Mouse (Mus musculus): ENCODE measurements around the gene H3f3b. TPM values are rescaled to one million over a fixed set of nuclear protein-coding genes. Genes with fewer than 3 reads are reported as not detected.

H3f3b gene
- polyA plus RNA-seq, 1 experiment from 2014 or later, result 2,766 TPM

DNA sequence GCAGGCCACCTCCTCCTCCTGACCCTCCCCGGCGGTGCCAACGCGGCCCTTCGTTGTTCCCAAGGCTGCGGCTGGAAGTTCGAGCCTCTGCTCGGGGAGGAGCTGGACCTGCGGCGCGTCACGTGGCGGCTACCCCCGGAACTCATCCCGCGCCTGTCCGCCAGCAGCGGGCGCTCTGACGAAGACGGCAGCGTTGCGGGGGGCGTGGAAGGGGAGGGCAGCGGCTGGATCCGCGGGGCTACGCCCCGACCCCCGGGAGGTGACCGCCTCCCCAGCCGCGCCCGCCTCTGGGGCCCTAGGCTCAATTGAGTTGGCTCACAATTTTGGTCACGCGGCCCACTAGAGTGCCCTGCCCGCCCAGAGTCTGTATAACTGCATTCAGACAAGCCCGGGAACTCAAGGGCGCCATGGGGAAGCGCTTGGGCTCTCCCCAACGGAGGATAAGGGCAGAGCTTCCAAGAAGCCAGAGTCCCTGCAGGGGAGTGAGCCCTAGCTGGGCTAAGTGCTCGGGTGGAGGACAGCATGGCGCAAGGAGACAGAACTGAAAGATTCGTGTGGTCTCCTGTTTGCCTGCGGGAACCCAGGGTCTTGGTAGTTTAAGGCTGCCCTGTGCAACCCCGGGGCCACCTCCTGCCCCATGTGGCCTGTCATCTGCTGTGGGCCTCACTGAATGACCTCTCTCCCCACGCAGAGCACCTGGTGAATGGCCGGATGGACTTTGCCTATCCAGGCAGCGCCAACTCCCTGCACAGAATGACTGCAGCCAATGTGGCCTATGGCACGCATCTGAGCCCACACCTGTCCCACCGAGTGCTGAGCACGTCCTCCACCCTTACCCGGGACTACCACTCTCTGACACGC lies 22.7 kb downstream of the H3f3b start:
- peak overlapping the region; percentile 45; the same call in 1 of the 2 replicates for H3K27ac ChIP-seq
- peaks cover 17% of the 10 kb centered on the region for H3K4me1 ChIP-seq
- peak overlapping the region; percentile 36 for H3K4me3 ChIP-seq
- peak overlapping the region; percentile 47 for H3K9ac ChIP-seq
- 7% methylated on average over 54 of the region's 54 CpGs for WGBS
- peak overlapping the region; percentile 65 for H3K4me2 ChIP-seq
- H3K27me3 ChIP-seq, result peaks cover 4% of the 10 kb centered on the region
- peak; percentile 73 for ATAC-seq
- H3K9me3 ChIP-seq (replicated peaks), result no peaks in the 10 kb centered on the region
- peaks cover 19% of the 10 kb centered on the region for H3K36me3 ChIP-seq (ENCODE audit: poor library complexity, severe bottlenecking)

DNA sequence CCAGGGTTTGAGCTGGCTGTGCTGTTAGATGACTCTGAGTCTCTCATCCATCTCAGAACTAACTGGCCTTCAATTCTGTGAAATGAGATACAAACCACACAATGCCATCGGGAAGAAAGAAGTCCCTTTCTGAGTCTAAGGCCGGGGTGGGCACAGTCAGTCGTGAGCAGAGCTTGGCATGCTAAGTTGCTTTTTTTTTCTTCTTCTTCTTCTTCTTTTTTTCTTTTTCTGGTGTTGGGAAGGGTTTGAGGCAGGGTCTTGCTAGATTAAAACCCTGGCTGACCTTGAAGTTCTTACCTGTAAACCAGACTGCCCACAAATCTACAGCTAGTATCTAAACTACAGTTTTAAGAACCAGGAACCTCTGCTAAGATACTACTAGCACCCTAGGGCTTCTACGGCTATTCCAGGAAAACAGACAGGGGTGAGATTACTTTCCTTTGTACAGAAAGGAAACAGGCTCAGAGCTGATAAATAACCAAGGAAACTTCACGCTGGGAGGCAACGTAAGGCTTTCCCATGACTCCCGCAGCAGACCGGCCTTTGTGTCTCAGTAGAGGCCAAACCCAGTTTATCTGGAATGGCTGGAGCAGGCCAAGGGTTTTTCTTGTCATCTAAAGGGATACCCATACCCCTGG lies 23.5 kb downstream of the H3f3b start:
- WGBS, result 36% methylated on average over 8 of the region's 8 CpGs
- Histone ChIP-seq H3K4me3 (peak overlapping the region; percentile 36), H3K4me2 (peak overlapping the region; percentile 65), H3K9ac (peak overlapping the region; percentile 47), H3K4me1 (peaks cover 17% of the 10 kb centered on the region), H3K27ac (no peak overlapping the region), H3K27me3 (peaks cover 6% of the 10 kb centered on the region), H3K9me3 (replicated peaks) (no peaks in the 10 kb centered on the region), H3K36me3 (ENCODE audit: poor library complexity, severe bottlenecking) (peaks cover 13% of the 10 kb centered on the region)
- ATAC-seq, result no peak

DNA sequence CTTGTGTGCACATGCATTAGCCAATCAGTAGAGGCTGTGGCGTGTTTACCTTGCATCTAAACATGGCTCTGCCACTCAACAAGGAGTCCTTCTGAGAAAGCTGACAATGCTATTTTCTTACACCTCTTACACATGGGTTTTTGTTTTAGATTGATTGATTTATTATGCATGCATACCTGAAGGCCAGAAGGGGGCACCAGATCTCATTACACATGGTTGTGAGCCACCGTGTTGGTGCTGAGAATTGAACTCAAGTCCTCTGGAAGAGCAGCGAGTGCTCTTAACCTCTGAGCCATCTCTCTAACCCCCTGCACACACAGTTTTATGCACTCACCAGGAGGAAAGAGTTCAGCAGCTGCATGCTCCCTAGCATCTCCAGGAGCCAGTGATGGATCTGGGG lies 24.9 kb downstream of the H3f3b start:
- H3K9me3 ChIP-seq (replicated peaks), result no peaks in the 10 kb centered on the region
- H3K27ac ChIP-seq, result no peak overlapping the region
- H3K4me2 ChIP-seq, result no peak overlapping the region
- H3K4me1 ChIP-seq, result peaks cover 17% of the 10 kb centered on the region
- peaks cover 9% of the 10 kb centered on the region for H3K36me3 ChIP-seq (ENCODE audit: poor library complexity, severe bottlenecking)
- peaks cover 6% of the 10 kb centered on the region for H3K27me3 ChIP-seq
- no peak overlapping the region for H3K9ac ChIP-seq
- 78% methylated on average over 3 of the region's 3 CpGs for WGBS
- no peak for ATAC-seq
- no peak overlapping the region for H3K4me3 ChIP-seq

DNA sequence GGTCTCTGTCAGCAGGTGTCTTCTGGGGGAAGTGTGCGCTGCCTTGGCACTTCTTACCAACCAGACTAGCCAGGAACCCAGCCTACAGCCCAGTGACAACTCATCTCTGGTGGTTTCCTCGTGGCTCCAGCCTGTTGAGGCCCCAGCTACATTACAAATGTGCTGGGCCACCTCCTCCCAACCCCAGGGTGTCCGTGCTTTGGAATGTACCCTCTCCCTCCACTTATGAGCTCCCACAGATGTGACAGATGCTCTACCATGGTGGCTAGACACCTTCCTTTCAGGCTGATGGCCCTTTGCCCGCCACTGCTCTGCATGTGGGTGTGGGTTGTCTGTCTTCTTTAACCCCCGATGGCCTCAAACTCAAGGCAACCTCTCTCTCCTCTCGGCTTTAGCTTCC lies 26.0 kb downstream of the H3f3b start:
- Histone ChIP-seq H3K9ac (no peak overlapping the region), H3K9me3 (replicated peaks) (no peaks in the 10 kb centered on the region), H3K27me3 (peaks cover 6% of the 10 kb centered on the region), H3K4me1 (peaks cover 17% of the 10 kb centered on the region), H3K4me2 (no peak overlapping the region), H3K27ac (no peak overlapping the region), H3K4me3 (no peak overlapping the region), H3K36me3 (ENCODE audit: poor library complexity, severe bottlenecking) (no peaks in the 10 kb centered on the region)
- ATAC-seq, result no peak
- 71% methylated on average over 6 of the region's 6 CpGs for WGBS

DNA sequence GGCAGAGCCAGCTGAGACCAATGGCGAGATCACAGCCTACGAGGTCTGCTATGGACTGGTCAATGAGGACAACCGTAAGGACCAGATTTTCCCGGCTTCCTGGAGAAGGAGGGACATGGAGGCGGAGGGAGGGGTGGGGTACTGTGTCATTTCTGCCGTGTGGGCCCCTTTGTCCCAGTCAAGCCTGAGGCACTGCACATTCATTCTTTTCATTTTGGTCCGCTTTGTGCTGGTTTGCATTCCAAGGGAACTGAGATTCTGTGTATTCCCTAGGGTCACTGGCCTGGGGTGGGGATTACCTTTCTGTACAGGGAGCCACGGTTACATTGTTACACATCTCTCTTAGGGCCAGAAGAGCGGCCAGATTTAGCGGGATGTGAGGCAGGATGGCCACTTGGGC lies 27.2 kb downstream of the H3f3b start:
- H3K36me3 ChIP-seq (ENCODE audit: poor library complexity, severe bottlenecking), result no peaks in the 10 kb centered on the region
- H3K9me3 ChIP-seq (replicated peaks), result no peaks in the 10 kb centered on the region
- peaks cover 6% of the 10 kb centered on the region for H3K27me3 ChIP-seq
- H3K4me3 ChIP-seq, result no peak overlapping the region
- H3K4me1 ChIP-seq, result peaks cover 17% of the 10 kb centered on the region
- no peak overlapping the region for H3K27ac ChIP-seq
- ATAC-seq, result no peak
- H3K4me2 ChIP-seq, result no peak overlapping the region
- no peak overlapping the region for H3K9ac ChIP-seq
- 14% methylated on average over 10 of the region's 10 CpGs for WGBS

DNA sequence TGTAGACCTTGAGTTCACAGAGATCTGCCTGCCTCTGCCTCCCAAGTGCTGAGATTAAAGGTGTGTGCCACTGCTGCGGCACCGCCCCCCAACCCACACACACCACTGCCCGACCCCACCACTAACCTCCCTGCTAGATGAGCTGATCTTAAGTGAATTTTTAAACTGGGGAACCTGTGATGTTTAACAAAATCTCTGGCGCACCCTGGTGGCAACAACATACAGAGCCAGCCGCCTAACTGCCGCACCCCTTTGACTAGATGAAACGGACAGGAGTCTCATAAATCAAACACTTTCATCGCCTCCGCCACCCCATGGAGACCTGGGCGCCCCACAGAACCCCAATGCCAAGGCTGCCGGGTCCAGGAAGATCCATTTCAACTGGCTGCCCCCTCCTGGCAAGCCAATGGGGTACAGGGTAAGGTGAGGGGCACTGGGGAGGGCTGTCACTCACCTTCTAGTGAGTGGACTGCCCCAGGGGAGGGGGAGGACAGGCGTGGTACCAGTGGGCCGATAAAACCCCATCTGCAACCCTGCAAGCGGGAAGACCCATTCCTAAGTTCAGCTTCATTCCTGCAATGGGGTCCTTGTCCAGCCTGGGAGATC lies 28.1 kb downstream of the H3f3b start:
- H3K4me3 ChIP-seq, result no peak overlapping the region
- H3K36me3 ChIP-seq (ENCODE audit: poor library complexity, severe bottlenecking), result no peaks in the 10 kb centered on the region
- H3K27me3 ChIP-seq, result peaks cover 6% of the 10 kb centered on the region
- peaks cover 8% of the 10 kb centered on the region for H3K4me1 ChIP-seq
- H3K9me3 ChIP-seq (replicated peaks), result no peaks in the 10 kb centered on the region
- no peak overlapping the region for H3K9ac ChIP-seq
- H3K4me2 ChIP-seq, result no peak overlapping the region
- H3K27ac ChIP-seq, result no peak overlapping the region
- ATAC-seq, result 0 out of 2 replicates have a peak, but pooled peaks have one; percentile 21
- WGBS, result 27% methylated on average over 14 of the region's 14 CpGs

DNA sequence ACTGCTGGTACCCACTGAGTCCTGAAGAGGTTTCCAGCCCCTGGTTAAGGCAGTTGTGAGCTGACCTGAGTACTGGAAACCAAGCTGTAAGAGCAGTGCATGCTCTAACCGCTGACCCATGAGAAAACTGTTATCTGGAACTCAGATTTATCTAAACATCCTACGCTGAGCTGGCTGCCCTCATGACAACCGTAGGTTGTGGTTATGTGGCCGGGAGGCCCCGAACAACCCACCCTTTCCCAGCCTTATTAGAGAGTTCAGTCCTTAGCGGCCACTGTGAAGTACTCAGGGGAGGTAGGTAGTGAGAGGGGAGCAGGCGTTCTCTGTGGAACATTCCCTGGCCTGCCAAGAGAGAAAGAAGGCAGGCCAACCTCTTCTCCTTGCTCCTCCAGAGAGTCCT lies 28.7 kb downstream of the H3f3b start:
- WGBS, result 88% methylated on average over 7 of the region's 7 CpGs

DNA sequence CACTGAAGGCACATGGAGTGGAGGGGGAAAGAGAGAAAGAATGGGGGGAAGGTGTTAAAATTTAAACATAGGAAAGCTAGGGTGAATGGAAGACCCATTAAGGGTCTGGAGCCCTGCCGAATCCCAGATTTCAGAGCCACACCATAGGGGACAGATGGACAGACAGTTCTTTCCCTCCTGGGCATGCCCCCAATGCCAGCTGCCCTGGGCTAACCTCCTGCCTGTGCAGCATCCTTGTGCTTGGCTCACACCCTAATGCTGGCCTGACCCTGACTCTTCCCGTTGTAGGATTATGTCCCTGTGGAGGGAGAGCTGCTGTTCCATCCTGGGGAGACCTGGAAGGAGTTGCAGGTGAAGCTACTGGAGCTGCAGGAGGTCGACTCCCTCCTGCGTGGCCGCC lies 30.1 kb downstream of the H3f3b start:
- Histone ChIP-seq H3K27me3 (peaks cover 6% of the 10 kb centered on the region), H3K4me1 (0 out of 2 replicates have a peak, but pooled peaks cover 6% of the 10 kb centered on the region), H3K4me3 (no peak overlapping the region), H3K9ac (no peak overlapping the region), H3K27ac (no peak overlapping the region), H3K9me3 (replicated peaks) (no peaks in the 10 kb centered on the region), H3K36me3 (ENCODE audit: poor library complexity, severe bottlenecking) (no peaks in the 10 kb centered on the region), H3K4me2 (no peak overlapping the region)
- ATAC-seq, result no peak
- 77% methylated on average over 5 of the region's 5 CpGs for WGBS

More for the DNA sequence above, 28.7 kb downstream of the H3f3b start:
- Histone ChIP-seq H3K4me3 (no peak overlapping the region), H3K4me1 (0 out of 2 replicates have a peak, but pooled peaks cover 6% of the 10 kb centered on the region), H3K9me3 (replicated peaks) (no peaks in the 10 kb centered on the region), H3K27ac (no peak overlapping the region), H3K36me3 (ENCODE audit: poor library complexity, severe bottlenecking) (no peaks in the 10 kb centered on the region), H3K9ac (no peak overlapping the region), H3K27me3 (peaks cover 6% of the 10 kb centered on the region), H3K4me2 (no peak overlapping the region)
- ATAC-seq, result no peak

DNA sequence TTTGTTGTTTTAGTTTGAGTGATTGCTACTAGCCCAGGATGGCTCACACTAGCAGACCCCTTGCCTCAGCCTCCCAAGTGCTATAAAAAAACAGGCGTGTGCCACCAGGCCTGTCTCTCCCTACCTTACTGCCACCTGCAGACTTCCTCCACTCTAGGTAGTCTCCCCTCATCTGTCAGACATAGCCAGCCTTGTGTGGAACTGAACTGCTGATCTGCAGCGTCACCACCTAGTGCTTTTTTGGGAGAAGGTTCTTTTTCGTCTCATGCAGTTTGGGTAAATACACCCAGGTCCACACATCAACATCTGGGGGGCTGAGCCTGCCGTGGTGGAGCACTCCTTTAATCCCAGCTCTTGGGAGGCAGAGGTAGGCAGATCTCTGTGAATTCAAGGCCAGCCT lies 30.7 kb downstream of the H3f3b start:
- Histone ChIP-seq H3K36me3 (ENCODE audit: poor library complexity, severe bottlenecking) (no peaks in the 10 kb centered on the region), H3K27ac (no peak overlapping the region), H3K4me1 (0 out of 2 replicates have a peak, but pooled peaks cover 6% of the 10 kb centered on the region), H3K27me3 (peaks cover 6% of the 10 kb centered on the region), H3K4me2 (no peak overlapping the region), H3K9ac (no peak overlapping the region), H3K9me3 (replicated peaks) (no peaks in the 10 kb centered on the region), H3K4me3 (no peak overlapping the region)
- WGBS, result 86% methylated on average over 4 of the region's 4 CpGs
- ATAC-seq, result no peak

DNA sequence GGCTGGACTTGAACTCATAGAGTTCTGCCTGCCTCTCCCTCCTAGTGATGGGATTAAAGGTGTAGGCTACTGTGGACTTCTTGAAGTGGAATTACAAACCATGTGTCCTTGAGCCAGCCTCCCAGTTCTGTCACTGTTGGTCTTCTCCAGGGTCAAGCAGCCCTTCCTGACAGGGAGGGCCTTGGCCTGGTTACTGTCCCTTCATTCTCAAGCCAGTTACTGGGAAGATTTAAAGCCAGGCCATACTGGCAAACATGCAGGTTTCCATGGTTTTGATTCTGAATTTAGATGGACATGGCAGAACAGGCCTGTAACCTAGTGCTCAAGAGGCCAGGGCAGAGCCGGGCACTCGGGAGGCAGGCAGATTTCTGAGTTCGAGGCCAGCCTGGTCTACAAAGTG lies 32.5 kb downstream of the H3f3b start:
- 91% methylated on average over 3 of the region's 3 CpGs for WGBS
- no peak overlapping the region for H3K4me3 ChIP-seq
- no peak overlapping the region for H3K9ac ChIP-seq
- H3K9me3 ChIP-seq (replicated peaks), result no peaks in the 10 kb centered on the region
- peaks cover 4% of the 10 kb centered on the region for H3K27me3 ChIP-seq
- H3K4me2 ChIP-seq, result no peak overlapping the region
- H3K4me1 ChIP-seq, result 0 out of 2 replicates have a peak, but pooled peaks cover 1% of the 10 kb centered on the region
- no peaks in the 10 kb centered on the region for H3K36me3 ChIP-seq (ENCODE audit: poor library complexity, severe bottlenecking)
- H3K27ac ChIP-seq, result no peak overlapping the region
- ATAC-seq, result no peak

DNA sequence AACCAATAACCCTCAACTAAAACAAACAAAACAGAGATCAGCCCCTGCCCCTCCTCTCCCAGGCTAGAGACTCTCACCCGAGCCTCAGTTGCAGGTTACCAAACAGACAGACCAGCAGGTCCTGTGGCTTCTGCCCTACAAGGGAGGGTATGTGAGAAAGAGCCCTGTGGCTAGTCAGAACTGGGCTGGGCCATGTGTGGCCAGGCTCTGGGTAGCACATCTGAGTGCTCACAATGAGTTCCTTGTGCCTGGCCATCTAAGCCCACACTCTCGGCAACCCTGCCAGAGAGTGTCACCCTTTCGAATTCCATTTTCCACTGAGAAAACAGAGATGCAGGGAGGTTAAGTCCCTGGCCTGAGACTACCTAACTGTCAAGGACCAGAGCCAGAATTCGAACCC lies 35.7 kb downstream of the H3f3b start:
- H3K9ac ChIP-seq, result no peak overlapping the region
- ATAC-seq, result no peak
- WGBS, result 64% methylated on average over 4 of the region's 4 CpGs
- H3K4me3 ChIP-seq, result no peak overlapping the region
- H3K27me3 ChIP-seq, result 0 out of 2 replicates have a peak, but pooled peaks cover 4% of the 10 kb centered on the region
- no peak overlapping the region for H3K27ac ChIP-seq
- H3K4me1 ChIP-seq, result no peaks in the 10 kb centered on the region
- no peaks in the 10 kb centered on the region for H3K36me3 ChIP-seq (ENCODE audit: poor library complexity, severe bottlenecking)
- H3K4me2 ChIP-seq, result no peak overlapping the region
- no peaks in the 10 kb centered on the region for H3K9me3 ChIP-seq (replicated peaks)

DNA sequence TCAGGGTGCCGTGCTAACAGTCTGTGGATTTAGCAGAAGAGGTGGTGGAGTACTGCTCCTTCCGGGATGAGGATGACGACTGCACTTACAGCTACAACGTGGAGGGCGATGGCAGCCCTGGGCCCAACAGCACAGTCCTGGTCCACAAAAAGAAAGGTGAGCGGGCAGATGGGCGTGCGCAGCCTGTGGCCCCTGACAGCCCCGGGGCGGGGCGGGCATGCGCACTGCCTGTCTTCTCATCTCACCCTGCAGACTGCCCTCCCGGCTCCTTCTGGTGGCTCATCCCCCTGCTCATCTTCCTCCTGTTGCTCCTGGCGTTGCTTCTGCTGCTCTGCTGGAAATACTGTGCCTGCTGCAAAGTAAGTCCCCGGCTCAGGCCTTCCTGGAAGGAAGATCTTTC lies 38.1 kb downstream of the H3f3b start:
- Histone ChIP-seq H3K27ac (no peak overlapping the region), H3K4me2 (no peak overlapping the region), H3K36me3 (ENCODE audit: poor library complexity, severe bottlenecking) (no peaks in the 10 kb centered on the region), H3K9ac (no peak overlapping the region), H3K9me3 (replicated peaks) (no peaks in the 10 kb centered on the region), H3K27me3 (0 out of 2 replicates have a peak, but pooled peaks cover 4% of the 10 kb centered on the region), H3K4me3 (no peak overlapping the region), H3K4me1 (no peaks in the 10 kb centered on the region)
- WGBS, result 38% methylated on average over 12 of the region's 15 CpGs
- ATAC-seq, result no peak
